Mouse (Mus musculus) lung, postnatal 36 days (tissue): ENCODE results near the gene Shq1.

Source experiments
- DNase-seq: peaks from one replicate; pipeline ENCODE4 v3.0.0; 2022; ENCODE audit warnings: mixed read lengths

Gene Shq1

GRCm38 (mm10) chr6:100592991-100593390, 78.0 kb downstream of the Shq1 start:
- no peak for DNase-seq

GRCm38 (mm10) chr6:100590602-100591001, 80.4 kb downstream of the Shq1 start:
- no peak for DNase-seq

- DNase-seq, result no peak
Observed at GRCm38 (mm10) chr6:100588876-100589275, 82.1 kb downstream of the Shq1 start.

GRCm38 (mm10) chr6:100586758-100587157, 84.2 kb downstream of the Shq1 start:
- DNase-seq, result no peak

- no peak for DNase-seq
Observed at GRCm38 (mm10) chr6:100581951-100582350, 89.0 kb downstream of the Shq1 start.

GRCm38 (mm10) chr6:100581056-100581455, 89.9 kb downstream of the Shq1 start:
- DNase-seq, result no peak

GRCm38 (mm10) chr6:100577590-100577989, 93.4 kb downstream of the Shq1 start:
- no peak for DNase-seq

GRCm38 (mm10) chr6:100576171-100576570, 94.8 kb downstream of the Shq1 start:
- no peak for DNase-seq

- no peak for DNase-seq
Observed at GRCm38 (mm10) chr6:100566774-100567173, 104.2 kb downstream of the Shq1 start.

GRCm38 (mm10) chr6:100564516-100564915, 106.4 kb downstream of the Shq1 start:
- DNase-seq, result no peak

GRCm38 (mm10) chr6:100563552-100564341, 107.2 kb downstream of the Shq1 start:
- DNase-seq, result peak; percentile 78

GRCm38 (mm10) chr6:100562719-100563551, 108.0 kb downstream of the Shq1 start:
- peak; percentile 15 for DNase-seq

GRCm38 (mm10) chr6:100558057-100558456, 112.9 kb downstream of the Shq1 start:
- no peak for DNase-seq

- no peak for DNase-seq
Observed at GRCm38 (mm10) chr6:100542154-100542997, 128.6 kb downstream of the Shq1 start.

GRCm38 (mm10) chr6:100539698-100540097, 131.3 kb downstream of the Shq1 start:
- peak; percentile 8 for DNase-seq

GRCm38 (mm10) chr6:100538570-100538969, 132.4 kb downstream of the Shq1 start:
- DNase-seq, result no peak

GRCm38 (mm10) chr6:100537987-100538386, 133.0 kb downstream of the Shq1 start:
- DNase-seq, result no peak

GRCm38 (mm10) chr6:100537042-100537441, 133.9 kb downstream of the Shq1 start:
- no peak for DNase-seq

GRCm38 (mm10) chr6:100533364-100533763, 137.6 kb downstream of the Shq1 start:
- DNase-seq, result no peak

GRCm38 (mm10) chr6:100532326-100532725, 138.6 kb downstream of the Shq1 start:
- no peak for DNase-seq

- DNase-seq, result peak; percentile 20
Observed at GRCm38 (mm10) chr6:100529673-100530072, 141.3 kb downstream of the Shq1 start.

- DNase-seq, result no peak
Observed at GRCm38 (mm10) chr6:100528556-100528955, 142.4 kb downstream of the Shq1 start.

- peak; percentile 38 for DNase-seq
Observed at GRCm38 (mm10) chr6:100527972-100528371, 143.0 kb downstream of the Shq1 start.
